Mouse (Mus musculus): ENCODE results near the gene Aldh1a1.
A peak's percentile ranks its signal among the peaks of the same experiment; 100 is the strongest.
"Not testable (repeated sequence)": the region's sequence is repeated elsewhere in the genome, so short reads cannot be mapped to it uniquely, and the experiment has no call there.

Gene Aldh1a1

GRCm38 (mm10) chr19:20492491-20492890 lies at the start of gene Aldh1a1:
Aldh1a1 (plus strand) TSS chr19:20492715.
- DNase-seq (ENCODE audit: low spot score in 2 of 2): no peak

- DNase-seq (ENCODE audit: low spot score in 2 of 2): no peak
These were observed 44.7 kb upstream of the Aldh1a1 start for GRCm38 (mm10) chr19:20447807-20448206.

DNA sequence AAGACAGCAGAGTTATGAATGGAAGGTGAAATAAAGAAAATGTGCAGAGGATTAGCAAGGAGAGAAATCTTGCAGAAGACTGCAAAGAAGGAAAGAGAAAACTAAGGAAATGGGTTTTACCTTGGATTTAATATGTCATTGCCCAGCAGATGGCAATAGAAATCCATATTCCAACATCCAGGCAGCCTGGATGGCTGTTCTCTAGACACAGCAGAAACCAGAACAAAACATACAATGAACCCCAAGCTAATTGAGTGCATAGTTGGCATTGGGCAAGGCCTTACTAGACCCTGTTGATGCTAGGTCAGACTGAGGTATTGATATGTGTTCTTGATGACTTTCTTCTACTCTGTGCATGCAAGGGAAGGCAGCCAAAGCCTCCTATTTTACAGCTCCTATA lies 43.0 kb upstream of the Aldh1a1 start:
- DNase-seq (ENCODE audit: low spot score in 2 of 2): peak in 1 of 2 experiments; percentile 8

DNA sequence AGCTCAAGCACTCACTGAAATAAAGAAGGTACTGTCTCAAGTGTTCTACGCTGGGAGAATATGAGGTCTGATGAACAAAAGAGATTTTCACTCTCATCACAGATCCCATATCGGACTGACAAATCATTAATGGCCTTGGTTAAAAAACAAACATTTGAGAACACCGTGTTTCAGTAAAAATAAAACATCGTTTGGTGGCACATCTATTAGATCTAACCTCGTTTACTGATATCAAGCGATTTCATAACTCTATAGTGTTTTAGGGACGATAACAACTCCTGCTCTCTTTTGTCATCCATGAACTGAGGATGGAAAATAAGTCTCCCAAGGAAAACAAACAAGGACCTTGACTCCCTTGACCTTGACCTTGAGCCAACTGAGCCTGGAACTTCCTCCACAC lies 41.5 kb upstream of the Aldh1a1 start:
- no peak for DNase-seq (ENCODE audit: low spot score in 2 of 2)

- no peak for DNase-seq (ENCODE audit: low spot score in 2 of 2)
These were observed 8.0 kb upstream of the Aldh1a1 start for GRCm38 (mm10) chr19:20484497-20484896.

DNA sequence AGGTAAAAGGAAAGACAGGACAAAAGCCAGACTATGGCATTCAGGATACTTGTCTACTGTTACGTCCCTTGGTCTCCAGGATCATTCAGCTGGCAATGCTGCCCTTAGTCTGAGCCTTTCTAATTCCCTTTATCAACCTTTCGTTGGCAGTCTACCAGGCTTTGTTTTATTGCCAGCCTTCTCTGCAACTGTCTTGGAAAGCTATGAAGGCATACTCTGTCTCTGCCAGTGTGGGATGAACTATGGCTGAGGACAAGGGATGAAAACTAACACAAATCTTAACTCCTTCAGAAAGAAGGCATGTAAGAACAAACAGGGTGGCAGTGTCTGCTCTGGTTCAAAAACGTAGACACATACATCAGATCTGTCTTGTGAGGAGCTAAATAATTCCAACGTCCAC lies 565 bp upstream of the Aldh1a1 start:
- peak in 1 of 2 experiments; percentile 5 for DNase-seq (ENCODE audit: low spot score in 2 of 2)

DNA sequence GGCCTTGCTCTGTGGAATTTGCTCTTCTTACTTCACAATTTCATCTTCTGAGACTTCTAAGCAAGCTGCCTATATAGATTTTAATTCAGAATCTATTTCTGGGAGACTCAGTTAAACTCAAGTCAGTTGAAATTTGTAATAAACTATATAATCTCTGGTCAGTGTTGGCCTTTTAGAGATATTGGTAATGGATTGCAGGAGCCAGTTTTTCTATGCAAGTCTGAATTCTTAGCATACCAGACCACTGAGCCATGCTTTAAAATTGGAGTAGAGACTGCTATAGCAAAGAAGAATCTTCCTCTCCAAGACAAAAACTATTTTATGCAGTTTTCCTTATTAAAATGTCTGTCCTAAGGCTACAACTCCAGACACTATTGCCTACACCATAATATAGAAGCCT lies 4.0 kb downstream of the Aldh1a1 start:
- DNase-seq (ENCODE audit: low spot score in 2 of 2): no peak

- no peak for DNase-seq (ENCODE audit: low spot score in 2 of 2)
These were observed 12.8 kb downstream of the Aldh1a1 start for GRCm38 (mm10) chr19:20505359-20505758.

GRCm38 (mm10) chr19:20506936-20507615 lies 14.6 kb downstream of the Aldh1a1 start:
- no peak for DNase-seq (ENCODE audit: low spot score in 2 of 2)

DNA sequence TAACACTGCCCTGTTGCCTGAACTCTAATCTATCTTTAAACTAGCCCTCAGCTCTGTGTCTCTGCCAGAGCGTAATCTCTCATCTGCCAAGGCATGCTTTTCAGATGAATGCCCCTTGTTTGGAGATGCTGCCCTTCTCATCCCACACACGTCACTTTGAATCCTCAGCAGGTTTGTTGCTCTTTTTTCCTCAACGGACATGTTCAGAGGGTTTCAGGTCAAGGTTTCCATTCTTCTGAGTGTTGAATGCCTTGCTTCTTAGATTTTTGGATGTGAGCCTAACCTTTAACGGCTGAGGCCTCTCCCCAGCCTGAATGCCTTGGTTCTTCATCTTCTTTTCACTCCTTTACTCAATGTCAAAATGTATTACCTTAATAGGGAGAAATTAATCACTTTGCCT lies 16.1 kb downstream of the Aldh1a1 start:
- DNase-seq (ENCODE audit: low spot score in 2 of 2): no peak

DNA sequence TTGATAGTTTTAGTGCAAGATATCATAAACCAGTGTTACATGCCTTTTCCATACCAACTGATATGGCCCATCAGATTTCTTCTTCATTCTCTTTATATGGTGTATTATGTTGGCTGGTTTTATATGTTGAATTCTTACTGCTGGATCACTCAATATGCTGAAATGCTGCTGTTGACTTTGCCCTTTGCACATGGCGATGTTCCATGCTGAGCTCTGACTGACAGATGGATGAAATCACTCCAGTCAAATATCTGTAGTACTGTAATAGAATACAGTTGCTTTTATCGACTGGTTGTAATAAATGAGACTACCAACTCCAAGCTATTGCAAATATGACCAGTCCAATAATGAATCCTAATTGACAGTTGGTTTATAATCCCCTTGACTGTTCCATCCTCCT lies 19.5 kb downstream of the Aldh1a1 start:
- no peak for DNase-seq (ENCODE audit: low spot score in 2 of 2)

- DNase-seq (ENCODE audit: low spot score in 2 of 2): no peak
These were observed 20.7 kb downstream of the Aldh1a1 start for GRCm38 (mm10) chr19:20513181-20513580.

DNA sequence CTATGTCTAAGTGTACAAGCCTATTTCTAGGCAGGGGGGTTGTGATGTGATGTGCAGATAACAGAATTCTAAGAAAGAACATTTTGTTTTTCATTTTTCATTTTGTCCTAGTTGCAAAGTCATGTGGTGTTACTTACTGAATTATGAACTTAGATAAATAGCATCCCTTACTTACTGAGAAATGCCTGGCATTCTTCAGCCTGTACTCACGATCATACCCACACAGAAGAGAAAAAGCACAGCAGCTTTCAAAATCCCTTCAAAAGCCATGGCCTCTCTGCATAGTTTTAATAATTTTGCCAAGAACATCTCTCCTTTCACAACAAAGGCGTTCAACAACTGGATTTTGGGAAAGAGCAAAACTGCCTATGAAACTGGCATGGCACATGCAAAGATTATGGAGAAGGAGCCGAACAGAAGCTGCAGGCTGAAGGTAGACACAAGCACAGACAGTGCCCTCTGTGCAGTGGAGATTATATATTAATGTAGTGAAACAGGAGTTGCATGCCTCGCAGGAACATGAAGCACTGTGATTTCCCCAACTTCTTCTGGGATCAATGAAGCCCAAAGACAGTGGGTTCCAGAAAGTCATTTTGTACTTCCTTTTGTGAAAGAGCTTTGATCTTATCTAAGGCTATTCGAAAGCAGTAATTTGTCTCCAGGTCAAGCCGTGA lies 21.3 kb downstream of the Aldh1a1 start:
- no peak for DNase-seq (ENCODE audit: low spot score in 2 of 2)

- DNase-seq (ENCODE audit: low spot score in 2 of 2): no peak
These were observed 24.0 kb downstream of the Aldh1a1 start for GRCm38 (mm10) chr19:20516481-20516880.

DNA sequence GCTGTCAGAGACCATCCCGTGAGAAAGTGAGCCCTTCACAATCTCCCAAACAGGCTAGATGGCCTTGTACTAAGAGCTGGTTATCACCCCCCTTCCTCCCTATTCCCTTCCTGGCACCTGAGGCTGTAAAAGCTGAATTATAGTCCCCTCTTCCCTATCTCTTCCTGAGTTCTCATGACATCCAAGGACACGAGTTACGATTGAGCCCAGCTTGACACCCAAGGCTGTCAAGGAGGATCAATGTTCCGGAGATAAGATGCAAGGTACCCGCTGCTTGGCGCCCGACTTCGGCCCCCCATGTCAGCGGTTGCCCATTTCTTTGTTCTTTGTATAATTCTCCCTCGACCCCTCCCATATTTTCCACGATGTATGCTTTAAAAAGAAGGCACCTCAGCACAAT lies 36.6 kb downstream of the Aldh1a1 start:
- DNase-seq (ENCODE audit: low spot score in 2 of 2): not testable (repeated sequence)

GRCm38 (mm10) chr19:20529921-20530696 lies 37.6 kb downstream of the Aldh1a1 start:
- DNase-seq (ENCODE audit: low spot score in 2 of 2): no peak

GRCm38 (mm10) chr19:20536538-20536937 lies 44.0 kb downstream of the Aldh1a1 start:
- no peak for DNase-seq (ENCODE audit: low spot score in 2 of 2)

- no peak for DNase-seq (ENCODE audit: low spot score in 2 of 2)
These were observed 48.5 kb downstream of the Aldh1a1 start for GRCm38 (mm10) chr19:20541044-20541443.

- DNase-seq (ENCODE audit: low spot score in 2 of 2): no peak
These were observed 49.4 kb downstream of the Aldh1a1 start for GRCm38 (mm10) chr19:20541924-20542323.

- no peak for DNase-seq (ENCODE audit: low spot score in 2 of 2)
These were observed 51.3 kb downstream of the Aldh1a1 start for GRCm38 (mm10) chr19:20543816-20544215.

- DNase-seq (ENCODE audit: low spot score in 2 of 2): no peak
These were observed 52.4 kb downstream of the Aldh1a1 start for GRCm38 (mm10) chr19:20544941-20545340.

DNA sequence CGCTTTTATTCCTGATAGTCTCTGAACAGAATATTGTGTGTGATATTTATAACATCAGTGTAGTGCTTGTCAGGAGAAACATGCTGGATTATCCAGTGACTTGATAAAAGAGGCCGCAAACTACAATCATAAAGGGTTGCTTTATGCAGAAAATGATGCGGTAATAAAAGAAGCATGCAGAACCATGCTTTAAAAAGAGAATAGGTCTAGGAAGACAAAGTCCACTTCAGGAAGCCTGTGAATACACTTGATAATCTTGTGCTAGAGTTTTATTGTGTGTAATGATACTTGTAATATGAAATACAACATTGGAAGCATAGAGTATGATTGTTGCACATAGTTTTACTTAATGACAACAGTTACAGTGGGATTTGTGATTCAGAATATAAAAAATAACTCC lies 54.5 kb downstream of the Aldh1a1 start:
- DNase-seq (ENCODE audit: low spot score in 2 of 2): no peak

DNA sequence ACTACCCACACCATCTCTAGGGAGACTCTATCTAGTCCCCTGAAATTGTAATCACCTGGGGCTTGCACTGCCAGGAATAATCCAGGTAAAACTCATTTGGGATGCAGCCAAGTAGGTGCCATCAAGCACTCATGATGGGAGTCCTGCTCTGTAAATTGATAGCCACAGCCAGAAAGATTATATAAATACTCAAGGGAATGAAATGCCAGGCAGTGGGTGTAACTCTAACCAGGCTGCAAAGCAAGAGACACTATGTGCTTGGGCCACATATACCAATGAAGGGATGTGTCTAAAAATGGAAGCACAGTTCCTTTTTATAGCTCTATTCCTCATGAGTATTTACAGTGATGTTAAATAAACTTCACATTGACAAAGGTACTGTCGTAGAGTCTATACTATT lies 56.9 kb downstream of the Aldh1a1 start:
- no peak for DNase-seq (ENCODE audit: low spot score in 2 of 2)
